Mouse (Mus musculus) monocyte, adult 2 months (primary cell): ENCODE results near the gene Sh3pxd2a.

Source experiments
- DNase-seq, 2 experiments: peaks; one replicate each; pipeline ENCODE4 v3.0.0; 2022; ENCODE audit warnings: low spot score in 2 of 2, low read depth in 1 of 2

Gene Sh3pxd2a

DNA sequence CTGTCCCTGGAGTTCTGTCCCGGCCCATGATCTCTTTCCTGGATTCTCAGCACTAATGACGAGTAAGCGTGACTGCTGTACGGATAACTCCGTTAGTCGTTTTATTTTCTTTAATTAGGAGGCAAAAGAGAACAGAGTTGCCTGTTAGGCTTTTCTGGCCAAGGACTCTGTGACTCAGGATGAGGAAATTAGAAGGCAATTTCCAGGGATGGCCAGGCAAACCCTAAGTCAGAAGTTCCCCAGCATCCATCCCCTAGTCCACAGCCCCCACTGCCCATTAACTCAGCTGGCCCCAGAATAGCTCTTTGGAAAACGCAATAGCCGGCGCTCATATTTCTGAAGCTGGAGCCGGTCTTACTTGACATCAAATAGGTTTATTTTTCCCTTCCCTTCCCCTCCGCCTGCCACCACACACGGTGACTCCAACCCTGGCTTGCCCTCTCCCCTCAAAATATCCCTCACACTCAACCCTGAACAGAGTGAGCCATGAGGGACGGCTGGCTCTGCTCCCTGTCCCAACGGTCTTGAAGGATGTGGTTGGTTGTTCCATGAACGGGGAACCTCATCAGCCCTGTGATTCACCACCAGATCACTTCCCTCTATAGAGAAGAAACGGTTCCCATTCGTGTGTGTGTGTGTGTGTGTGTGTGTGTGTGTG lies 5.6 kb downstream of the Sh3pxd2a start:
- DNase-seq: peak in 1 of 2 experiments; percentile 22

DNA sequence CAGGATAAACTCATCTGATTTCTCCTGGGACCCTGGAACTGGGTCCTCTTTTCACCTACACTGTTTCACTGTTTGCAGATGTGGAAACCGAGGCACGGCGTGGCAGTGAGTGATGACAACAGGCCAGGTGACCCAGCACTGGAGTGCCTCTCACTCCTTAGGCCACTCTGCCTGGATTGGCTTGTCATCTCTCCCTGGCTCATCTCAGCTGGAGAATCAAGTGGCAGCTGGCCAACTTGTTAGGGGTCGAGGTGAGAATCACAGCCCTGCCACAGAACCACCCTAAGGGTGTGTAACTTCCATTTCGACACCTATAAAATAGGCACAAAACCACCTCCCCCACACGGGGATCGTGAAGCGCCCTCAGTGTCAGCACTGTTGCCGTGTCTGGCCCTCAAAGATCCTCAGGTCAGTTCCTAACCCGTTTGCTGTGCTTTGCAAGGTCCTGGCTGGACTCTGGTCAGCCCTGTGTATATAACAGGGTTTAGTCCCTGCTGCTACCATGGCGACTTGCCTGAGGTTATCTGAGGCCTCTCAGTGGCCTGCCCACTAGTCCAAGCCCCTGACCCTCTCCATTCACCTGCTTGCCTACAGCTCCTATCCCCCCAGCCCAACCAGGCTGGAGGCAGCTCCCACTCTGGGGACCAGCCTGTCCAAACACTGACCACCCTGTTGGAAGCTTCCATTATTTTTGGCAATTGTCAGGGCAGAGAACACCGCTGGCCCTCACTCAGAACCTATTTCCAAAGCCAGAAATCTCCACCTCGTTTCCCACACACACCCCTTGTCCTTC lies 6.3 kb downstream of the Sh3pxd2a start:
- DNase-seq: no peak

DNA sequence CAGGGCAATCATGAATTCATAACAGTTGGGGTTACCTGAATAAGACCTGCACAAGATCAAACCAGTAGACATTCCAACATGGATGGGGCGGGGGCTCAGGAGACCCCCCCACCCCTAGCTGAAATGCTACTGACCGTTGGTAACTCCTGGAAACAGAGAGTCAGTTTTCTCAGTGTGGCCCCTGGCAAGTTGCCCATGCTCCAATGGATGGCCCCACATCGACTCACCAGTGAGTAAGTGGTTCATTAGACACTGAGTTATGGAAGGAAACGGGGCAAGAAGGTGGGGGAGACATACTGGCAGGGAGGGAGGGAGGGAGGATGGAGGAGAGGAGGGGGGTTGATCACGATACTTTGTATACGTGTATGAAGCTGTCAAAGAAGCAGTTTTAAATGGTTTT lies 8.2 kb downstream of the Sh3pxd2a start:
- DNase-seq: no peak

DNA sequence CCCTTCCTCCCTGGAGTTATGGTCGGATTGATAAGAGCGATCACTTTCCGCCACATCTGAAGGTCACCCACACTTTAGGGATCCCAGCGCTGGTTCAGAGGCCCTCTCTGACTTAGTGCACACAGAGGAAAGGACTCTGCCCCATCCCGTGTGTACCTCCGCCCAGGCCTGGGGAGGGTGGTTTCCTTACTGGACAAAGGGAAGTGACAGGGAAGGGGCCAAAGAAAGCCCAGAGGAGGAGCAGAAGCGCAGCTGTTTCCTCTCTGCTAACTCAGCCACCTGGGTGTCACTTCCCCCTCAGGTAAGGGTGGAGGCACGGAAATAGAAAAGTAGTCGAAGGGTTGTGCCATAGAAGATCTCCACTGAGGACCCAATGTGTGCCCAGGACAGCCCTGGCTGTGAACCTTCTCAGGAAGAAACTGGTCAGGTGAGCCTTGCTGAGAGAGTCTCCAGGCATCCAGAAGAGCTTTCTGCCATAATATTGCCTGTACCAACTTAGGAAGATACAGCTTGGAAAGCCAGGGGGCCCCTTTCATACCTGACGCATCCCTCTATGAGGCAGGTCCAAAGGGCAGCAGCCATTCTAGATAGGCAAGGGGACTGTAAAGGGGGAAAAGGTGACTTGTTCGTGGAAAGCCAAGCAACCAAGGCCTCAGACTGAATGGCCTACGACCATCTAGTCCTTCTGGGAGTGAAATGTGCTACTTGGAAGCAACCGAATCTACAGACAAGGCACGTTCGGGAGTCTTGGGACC lies 9.0 kb downstream of the Sh3pxd2a start:
- DNase-seq: no peak

DNA sequence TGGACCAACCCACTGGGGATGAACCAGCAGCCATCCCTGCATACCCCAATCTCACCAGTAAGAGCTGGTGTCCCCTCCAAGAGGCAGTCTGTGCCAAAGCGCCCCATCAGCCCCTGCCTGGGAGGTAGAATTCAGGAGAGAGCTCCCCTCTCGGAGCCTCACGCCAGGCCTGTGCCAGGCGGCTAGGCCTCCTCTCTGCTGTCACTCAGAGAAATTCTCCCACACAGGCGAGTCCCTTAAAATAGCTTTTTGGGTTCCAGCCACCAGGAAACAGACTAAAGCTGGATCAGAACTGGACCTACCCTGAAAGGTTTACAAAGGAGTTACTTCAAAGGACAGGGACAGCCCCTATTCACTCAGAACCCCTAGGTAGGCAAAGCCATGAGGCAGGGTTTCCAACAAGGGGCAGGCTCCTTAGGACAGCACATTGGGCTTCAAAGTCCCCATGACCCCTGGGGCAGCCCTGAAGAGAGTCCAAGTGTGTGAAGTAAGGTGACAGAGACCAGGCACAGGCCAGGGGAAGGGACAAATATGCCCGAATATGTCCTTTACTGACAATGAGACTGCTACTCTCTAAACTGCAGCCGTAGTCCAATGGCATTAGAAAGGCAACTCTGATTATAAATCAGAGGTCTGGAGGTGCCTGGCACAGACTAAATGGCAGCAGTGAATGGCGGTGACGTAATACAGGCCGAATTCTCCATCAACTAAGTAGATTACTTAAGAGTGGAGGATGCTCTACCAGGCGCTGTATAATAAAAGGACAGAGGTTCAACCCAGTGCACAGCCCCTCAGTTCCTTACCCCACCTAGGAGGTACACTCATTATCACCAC lies 9.8 kb downstream of the Sh3pxd2a start:
- no peak for DNase-seq

DNA sequence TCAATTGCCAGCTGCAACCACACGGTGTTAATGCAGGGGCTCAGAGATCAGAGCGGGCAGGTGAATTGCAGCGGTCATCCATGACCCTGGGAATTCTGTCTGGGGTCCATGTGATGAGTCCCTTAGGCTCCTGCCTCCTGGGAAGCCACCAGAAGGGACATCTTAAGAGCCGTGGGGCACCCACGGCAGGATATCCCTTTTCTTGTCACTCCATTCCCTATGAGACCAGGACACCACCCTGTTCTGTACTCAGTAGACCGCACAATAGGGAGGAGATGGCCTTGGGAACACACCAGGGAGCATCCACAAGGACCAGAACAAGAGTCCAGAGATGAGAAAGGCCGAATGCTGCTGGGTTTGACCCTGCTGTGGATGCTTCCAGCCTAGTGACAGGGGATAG lies 10.8 kb downstream of the Sh3pxd2a start:
- no peak for DNase-seq

DNA sequence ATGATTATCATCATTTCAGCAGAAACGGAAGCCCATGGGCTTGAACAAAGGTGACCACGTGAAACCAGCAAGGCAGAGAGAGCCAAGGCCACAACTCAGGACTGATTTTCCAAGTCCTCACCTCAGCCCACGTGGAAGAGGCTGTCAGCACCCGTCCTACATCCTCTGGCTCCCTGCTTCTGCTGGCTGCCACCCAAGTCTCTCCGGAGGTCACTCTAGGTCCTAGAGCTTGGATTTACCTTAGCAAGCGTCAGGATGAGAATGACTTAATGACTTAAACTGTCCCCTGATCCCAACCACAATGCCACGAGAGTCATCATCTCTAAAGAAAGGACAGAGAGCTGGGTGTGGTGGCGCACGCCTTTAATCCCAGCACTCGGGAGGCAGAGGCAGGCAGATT lies 11.5 kb downstream of the Sh3pxd2a start:
- DNase-seq: no peak

DNA sequence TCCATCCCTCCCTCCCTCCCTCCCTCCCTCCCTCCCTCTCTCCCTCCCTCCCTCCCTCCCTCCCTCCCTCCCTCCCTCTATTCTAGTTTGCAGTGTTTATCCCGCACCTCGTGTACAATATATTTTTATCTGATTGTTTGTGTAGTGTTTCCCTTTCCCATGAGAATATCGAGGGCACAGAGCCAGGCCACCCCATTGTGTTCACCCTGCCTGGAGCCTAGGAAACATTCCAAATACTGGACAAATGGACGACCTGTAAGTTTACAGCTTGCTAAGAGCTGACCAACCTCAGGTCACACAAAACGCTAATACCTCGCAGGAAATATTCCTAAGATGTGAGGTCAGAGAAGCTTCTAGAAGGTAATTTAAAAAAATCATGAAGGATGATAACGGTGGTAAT lies 12.0 kb downstream of the Sh3pxd2a start:
- DNase-seq: no peak

DNA sequence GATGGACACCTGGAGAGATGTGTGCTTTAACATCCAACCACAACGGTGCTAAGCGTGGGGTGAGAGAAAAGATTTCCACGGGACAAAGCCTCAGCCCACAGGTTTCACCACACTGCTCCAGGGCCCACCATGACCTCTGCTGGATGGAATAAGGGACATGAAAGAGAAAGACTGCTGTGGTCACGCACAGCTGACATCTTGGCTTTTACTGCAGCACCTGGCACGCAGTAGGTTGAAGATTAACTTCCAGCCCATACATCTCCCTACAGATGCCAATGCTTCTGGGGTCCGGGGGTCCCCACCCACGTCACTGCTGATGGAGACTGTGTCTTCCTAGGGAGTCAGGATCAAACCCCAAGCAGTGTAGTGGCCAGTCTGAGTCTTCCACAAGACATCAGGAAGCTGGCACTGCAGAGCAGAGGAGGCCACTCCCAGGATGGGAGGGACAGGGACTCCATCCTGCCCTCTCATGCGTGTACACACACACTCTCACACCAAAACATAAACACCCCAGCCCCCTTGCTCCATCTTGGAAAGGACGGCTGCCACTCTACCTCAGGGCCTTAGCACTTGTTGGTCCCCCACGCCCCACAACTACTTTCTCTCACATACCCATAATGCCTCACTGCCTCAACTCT lies 12.6 kb downstream of the Sh3pxd2a start:
- no peak for DNase-seq

DNA sequence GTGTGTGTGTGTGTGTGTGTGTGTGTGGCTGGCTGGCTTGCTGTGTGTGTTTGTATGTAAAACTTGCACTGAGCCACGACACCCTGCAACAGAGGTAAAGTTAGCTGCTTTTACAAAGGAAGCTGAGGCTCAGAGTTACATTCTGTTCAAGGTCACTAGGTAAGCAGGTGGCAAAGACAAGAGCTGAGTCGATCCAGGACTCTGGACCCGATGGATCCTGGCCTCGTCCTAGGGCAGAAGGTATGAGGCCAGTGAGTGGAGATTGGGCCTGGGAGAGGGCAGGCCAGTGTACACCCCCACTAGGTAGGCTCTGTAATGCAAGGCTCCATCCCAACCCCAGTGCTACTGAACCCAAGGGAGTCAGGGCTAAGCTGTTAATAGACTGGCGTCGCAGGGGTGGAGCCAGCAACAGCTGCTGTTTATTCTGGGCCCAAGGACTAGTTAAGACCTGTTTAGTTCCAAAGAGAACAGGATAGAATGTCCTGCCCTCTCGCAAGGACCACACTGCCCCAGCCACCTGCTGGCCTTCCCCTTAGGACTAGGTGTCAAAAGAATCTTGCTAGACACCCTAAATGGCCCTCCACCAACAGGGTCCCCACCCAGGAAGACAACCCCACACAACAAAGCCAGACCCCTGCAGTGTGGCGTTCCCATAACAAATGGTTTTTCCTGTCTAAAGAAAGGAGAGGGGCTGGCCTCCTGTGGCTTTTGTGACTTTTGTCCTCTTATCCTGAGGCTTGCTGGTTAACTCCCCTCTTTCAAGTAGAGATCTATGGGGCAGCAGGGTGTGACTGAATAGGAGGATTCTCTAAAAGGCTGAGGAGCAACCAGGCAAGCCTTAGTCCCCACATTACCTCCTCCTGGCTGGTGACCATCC lies 13.7 kb downstream of the Sh3pxd2a start:
- no peak for DNase-seq

DNA sequence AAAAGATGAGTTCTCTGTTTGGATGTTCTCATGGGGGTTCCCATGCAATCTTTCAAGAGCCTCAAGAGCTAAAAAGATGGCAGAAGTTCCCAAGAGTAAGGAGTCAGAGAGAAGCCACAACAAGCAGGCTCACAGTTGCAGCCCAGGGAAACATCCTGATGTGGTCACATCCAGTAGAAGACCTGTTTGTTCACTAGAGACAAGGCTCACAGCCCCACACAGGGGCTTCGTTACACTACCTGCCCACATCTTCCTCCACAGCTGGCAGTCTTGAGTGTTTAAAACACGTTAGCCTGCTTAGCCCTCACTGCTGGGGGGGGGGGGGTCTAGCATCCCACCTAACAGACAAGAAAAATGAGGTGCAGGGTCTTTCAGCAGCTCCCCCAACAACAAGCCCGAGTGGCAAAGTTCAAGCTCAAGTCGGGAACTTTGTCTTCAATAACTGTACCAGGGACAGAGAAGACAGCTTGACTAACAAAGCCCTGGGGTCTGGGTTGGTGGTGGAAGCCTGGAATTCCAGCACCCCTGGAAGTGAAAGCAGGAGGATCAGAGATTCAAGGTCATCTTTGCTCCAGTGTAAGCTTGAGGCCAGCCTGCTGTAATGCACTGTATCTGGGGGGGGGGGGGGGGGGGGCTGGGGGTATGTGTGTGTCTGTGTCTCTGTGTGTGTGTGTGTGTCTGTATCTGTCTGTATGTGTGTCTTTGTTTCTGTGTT lies 14.5 kb downstream of the Sh3pxd2a start:
- no peak for DNase-seq

DNA sequence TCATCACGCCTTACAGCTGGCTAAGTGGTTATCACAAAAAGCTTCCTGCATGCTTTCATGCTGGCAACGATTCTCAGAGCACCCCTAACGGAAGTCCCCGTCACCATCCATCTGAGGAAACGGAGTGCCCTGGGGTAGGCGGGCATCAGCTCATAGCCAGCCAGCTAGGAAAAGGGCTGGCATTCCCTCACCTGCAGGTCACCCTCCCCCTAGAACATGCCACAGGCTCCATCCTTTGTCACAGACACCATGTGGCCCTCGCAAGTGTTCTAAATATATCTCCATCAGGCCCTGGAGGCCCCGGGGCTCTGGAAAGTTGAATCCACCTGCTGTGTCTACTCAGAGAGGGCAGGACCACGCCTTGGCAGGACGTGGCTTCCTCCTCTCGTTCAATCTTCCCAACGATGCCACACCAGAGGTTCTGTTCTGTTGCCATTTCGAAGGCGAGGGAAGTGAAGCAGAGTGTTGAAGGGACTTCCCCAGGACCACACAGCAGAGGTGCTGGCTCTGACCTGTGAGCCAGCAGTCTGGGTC lies 15.5 kb downstream of the Sh3pxd2a start:
- no peak for DNase-seq

DNA sequence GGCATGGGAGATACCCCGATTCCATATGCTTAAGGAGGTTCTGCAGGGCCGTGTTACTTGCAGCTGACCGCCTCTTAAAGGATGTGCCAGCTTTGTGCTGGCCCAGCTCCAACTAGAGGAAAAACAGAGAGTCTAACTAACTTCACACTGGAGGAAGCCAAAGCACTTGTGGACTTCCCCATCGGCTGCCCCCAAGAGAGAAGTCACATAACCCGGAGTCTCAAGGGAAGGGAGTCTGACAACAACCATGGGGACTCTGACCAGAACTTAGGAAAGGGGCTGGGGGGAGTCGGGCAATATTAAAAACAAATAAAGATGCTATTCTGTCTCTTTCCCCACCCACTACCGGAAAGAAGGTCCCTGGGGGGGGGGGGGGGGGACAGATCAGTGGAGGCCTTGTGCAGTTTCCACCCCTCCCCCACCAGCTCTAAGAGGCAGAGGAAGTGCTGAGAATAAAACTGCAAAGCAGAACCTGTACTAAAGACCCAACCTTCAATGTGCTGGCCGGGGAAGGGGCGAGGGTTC lies 17.3 kb downstream of the Sh3pxd2a start:
- DNase-seq: peak in 1 of 2 experiments; percentile 34

DNA sequence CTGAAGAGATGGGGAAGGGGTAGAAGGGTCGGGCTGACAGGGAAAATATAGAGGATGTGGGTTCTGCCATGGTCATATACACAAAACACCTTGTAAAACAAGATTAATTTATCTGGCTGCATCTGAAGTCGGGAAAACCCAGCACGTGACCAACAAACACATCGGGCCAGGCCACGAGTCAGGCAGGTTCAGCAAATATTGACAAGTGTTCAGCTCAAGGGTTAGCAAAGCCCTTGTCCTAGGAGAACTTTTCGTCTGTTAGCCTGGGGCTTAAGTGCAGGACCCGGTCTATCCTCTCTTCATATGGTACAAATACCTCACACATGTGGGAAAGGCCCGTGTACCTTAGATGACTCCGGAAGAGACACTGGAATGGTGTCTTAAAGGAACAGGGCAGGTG lies 18.1 kb downstream of the Sh3pxd2a start:
- DNase-seq: no peak

DNA sequence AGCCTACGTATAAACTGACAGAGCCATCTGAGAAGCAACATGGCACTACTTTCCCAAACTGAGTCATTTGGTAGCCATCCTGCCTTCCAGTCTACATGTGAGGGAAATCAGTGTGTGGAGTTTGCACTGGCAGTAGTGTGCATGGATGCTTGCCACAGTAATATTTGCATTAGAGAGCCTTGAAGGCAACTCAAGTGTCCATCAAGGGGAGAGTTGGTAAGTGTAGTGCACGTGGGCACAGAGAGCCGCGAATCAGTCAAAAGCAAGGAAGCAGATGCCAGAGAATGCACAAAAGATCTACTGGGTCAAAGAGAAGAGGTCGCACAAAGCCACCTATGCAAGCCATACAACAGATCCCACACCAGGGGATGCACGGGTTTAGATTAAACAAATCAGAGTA lies 18.5 kb downstream of the Sh3pxd2a start:
- DNase-seq: no peak

DNA sequence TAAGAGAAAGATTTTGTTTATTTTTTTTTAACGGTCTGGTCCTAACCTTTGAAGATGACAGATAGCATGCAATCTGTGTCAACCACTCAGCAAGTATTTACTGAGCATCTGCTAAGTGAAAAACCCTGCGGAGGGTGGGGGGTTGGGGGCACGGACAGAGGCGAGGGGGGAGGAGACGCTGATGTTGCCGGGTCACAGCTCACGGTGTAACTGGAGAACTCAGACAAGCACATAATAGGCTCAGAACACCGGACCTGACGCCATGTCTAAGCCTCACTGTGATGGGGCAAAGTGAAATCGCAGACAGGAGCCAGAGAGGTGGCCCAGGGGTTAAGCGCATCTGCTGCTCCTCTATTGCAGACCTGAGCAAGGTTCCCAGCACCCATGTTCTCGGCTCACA lies 19.7 kb downstream of the Sh3pxd2a start:
- no peak for DNase-seq

DNA sequence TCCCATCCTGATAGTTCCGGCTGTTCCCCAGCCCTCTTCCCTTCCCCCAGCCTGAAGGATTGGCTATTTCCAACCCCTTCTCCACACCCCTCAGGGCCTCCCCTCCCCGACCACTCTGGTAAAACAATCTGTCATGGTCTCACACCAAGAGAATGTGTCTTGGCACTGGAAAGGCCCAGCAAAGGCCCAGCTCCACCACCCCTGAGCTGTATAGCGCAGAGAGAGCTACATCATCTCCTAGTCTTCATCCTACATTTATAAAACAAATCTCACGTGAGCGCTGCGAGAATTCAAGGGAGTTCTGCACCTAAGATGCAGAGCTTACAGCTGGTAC lies 21.9 kb downstream of the Sh3pxd2a start:
- no peak for DNase-seq

DNA sequence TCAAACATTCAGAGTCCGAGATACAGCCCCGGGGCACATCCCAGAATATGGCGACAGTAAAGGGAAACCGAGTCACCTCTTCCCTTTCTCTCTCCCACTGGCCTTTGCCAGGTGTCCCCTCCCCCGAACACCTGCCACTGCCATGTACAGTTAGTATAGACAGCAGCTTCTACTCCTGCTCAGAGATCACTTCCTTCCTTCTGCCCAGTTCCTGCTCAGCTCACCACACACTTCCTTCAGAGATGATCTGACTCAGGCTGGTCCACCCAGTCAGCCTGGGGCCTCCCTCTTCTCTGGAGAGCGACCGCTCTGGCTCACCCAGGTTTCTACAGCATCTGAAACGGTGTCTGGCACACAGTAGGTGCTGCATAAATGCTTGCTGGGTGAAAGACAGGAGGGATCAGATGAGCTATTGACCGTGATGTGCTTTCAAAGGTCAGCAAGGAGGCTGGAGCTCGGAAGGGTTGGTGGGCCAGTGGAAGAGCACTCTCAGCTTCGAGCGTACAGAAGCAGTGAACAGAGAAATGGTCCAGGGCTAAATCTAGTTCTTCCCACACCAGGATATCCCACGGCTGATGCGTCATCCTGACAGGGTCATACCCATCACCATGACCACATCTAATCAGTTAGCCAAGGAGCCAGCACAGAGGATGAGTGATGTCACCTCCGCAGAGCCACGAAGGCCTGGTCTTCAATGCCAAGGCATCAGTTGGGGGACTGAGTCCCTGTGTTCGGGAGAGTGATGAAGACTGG lies 22.5 kb downstream of the Sh3pxd2a start:
- peak in 1 of 2 experiments; percentile 19 for DNase-seq
